Mouse (Mus musculus) hindbrain, embryonic 12.5 days (tissue): Measurements from ENCODE around the gene Serpinb6e. TPM values are rescaled to one million over a fixed set of nuclear protein-coding genes. Genes with fewer than 3 reads are reported as not detected.

Experiments
- ATAC-seq: fragments of 200-750 bp; cut with Nextera tagmentation; 2 replicates; pipeline ENCODE4 v1.8.0; 2017; ENCODE audit warnings: moderate TSS enrichment; ENCODE audit not compliant: low FRiP score
- H3K27ac ChIP-seq: fragments of 300-500 bp; sonication (generic); 2 replicates; pipeline ENCODE4 v1.5.1; 2016; ENCODE audit warnings: mild to moderate bottlenecking
- H3K27me3 ChIP-seq: fragments of 300-500 bp; sonication (generic); 2 replicates; pipeline ENCODE4 v1.6.1; 2016; ENCODE audit warnings: mild to moderate bottlenecking
- H3K36me3 ChIP-seq: fragments of 300-500 bp; sonication (generic); 2 replicates; pipeline ENCODE4 v1.6.1; 2016; ENCODE audit warnings: mild to moderate bottlenecking
- H3K4me1 ChIP-seq: fragments of 300-500 bp; sonication (generic); 2 replicates; pipeline ENCODE4 v1.6.1; 2016
- H3K4me2 ChIP-seq: fragments of 300-500 bp; sonication (generic); replicated peaks from 2 replicates; pipeline ENCODE4 v1.6.1; 2016; ENCODE audit warnings: mild to moderate bottlenecking
- H3K4me3 ChIP-seq: fragments of 300-500 bp; sonication (generic); 2 replicates; pipeline ENCODE4 v1.5.1; 2016; ENCODE audit warnings: mild to moderate bottlenecking
- H3K9ac ChIP-seq: fragments of 300-500 bp; sonication (generic); 2 replicates; pipeline ENCODE4 v1.6.1; 2016; ENCODE audit warnings: mild to moderate bottlenecking, moderate library complexity
- H3K9me3 ChIP-seq: fragments of 300-500 bp; sonication (generic); replicated peaks from 2 replicates; pipeline ENCODE4 v1.6.1; 2016; ENCODE audit warnings: mild to moderate bottlenecking
- WGBS: fragments of 180-500 bp; shearing (Covaris S2); methylation state at CpG from one replicate; pipeline ENCODE4 v1.1.7; 2016; 5-methylcytosine and 5-hydroxymethylcytosine counted together
- polyA plus RNA-seq: library from polyadenylated mRNA; unstranded; fragments of >200 nt; fragmentation: Nextera tagmentation; extraction: Ambion mirVana; gene quantifications from 2 replicates; pipeline ENCODE4 v1.2.1, GENCODE M21; 2016

Gene Serpinb6e
- not detected in 2 replicates for polyA plus RNA-seq

GRCm38 (mm10) chr13:33843308-33843707 lies at the start of gene Serpinb6e:
TSS of gene Serpinb6e (minus strand) at chr13:33843408.
- H3K4me2 ChIP-seq, result no peak within 1 kb of the TSS
- no peak for ATAC-seq
- H3K36me3 ChIP-seq, result no peaks in the 10 kb centered on the region
- no peak within 1 kb of the TSS for H3K27ac ChIP-seq
- H3K9me3 ChIP-seq, result no peaks in the 10 kb centered on the region
- WGBS, result 74% methylated on average over 1 of the region's 1 CpGs
- no peak within 1 kb of the TSS for H3K9ac ChIP-seq
- no peaks in the 10 kb centered on the region for H3K4me1 ChIP-seq
- no peaks in the 10 kb centered on the region for H3K27me3 ChIP-seq
- H3K4me3 ChIP-seq, result no peak within 1 kb of the TSS

GRCm38 (mm10) chr13:33830751-33831150 lies 12.5 kb downstream of the Serpinb6e start:
- H3K4me1 ChIP-seq, result no peaks in the 10 kb centered on the region
- no peaks in the 10 kb centered on the region for H3K36me3 ChIP-seq
- WGBS, result 88% methylated on average over 2 of the region's 2 CpGs
- H3K4me3 ChIP-seq, result no peak overlapping the region
- H3K27me3 ChIP-seq, result no peaks in the 10 kb centered on the region
- no peak overlapping the region for H3K27ac ChIP-seq
- ATAC-seq, result no peak
- H3K9me3 ChIP-seq, result peaks cover 13% of the 10 kb centered on the region; the same call in 1 of the 2 replicates
- no peak overlapping the region for H3K9ac ChIP-seq
- no peak overlapping the region for H3K4me2 ChIP-seq

- no peaks in the 10 kb centered on the region for H3K27me3 ChIP-seq
- no peak overlapping the region for H3K4me3 ChIP-seq
- H3K27ac ChIP-seq, result no peak overlapping the region
- no peak overlapping the region for H3K4me2 ChIP-seq
- no peaks in the 10 kb centered on the region for H3K36me3 ChIP-seq
- no peak for ATAC-seq
- H3K9me3 ChIP-seq, result peaks cover 6% of the 10 kb centered on the region; the same call in 1 of the 2 replicates
- H3K9ac ChIP-seq, result no peak overlapping the region
- no peaks in the 10 kb centered on the region for H3K4me1 ChIP-seq
Measured at GRCm38 (mm10) chr13:33823421-33823820, 19.8 kb downstream of the Serpinb6e start.

DNA sequence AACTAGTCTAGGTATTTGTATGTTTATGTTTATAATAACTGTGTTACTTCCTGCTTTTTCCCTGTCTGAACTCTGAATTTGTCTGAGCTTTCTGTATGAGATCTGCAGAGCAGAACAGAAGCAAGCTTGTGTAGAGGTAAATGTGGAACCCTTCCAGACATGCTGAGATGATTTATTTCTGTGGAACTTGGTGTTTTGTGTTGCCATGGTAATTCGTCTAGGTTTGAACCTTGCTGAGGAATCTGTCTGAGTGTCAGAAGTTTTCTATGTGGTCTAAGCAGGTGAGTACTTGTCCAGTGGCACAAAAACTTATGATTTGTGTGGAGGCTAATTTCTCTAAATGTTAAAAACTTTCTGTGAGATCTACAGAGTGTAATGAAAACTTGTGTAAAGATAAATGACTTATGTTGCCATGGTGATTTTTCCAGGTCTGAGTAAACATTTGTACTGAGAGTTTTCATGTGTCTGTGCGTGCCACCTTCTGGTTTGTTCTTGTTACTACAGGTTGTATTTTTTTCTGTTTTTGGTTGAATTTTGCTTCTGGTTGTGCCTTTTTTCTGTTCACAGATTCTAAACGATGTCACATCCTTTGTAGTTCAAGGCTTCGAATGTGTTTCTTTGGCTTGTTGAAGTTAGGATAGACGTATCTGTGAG lies 21.6 kb downstream of the Serpinb6e start:
- H3K4me3 ChIP-seq, result no peak overlapping the region
- no peaks in the 10 kb centered on the region for H3K4me1 ChIP-seq
- H3K9me3 ChIP-seq, result peaks cover 2% of the 10 kb centered on the region; the same call in 1 of the 2 replicates
- no peaks in the 10 kb centered on the region for H3K27me3 ChIP-seq
- no peak overlapping the region for H3K9ac ChIP-seq
- H3K36me3 ChIP-seq, result no peaks in the 10 kb centered on the region
- H3K27ac ChIP-seq, result no peak overlapping the region
- no peak overlapping the region for H3K4me2 ChIP-seq
- ATAC-seq, result no peak
- WGBS, result 85% methylated on average over 5 of the region's 5 CpGs

Other genes starting within 250 kb of the Serpinb6e start
- not detected in 2 replicates for gene Serpinb6d, start 182.0 kb downstream of the Serpinb6e start, polyA plus RNA-seq
- gene Serpinb6c, start 62.3 kb upstream of the Serpinb6e start, polyA plus RNA-seq, result 0.32 and 0.35 TPM in 2 replicates
- gene Nqo2, start 121.3 kb upstream of the Serpinb6e start, polyA plus RNA-seq, result 15.9 and 16.0 TPM in 2 replicates
- 11.3 and 12.9 TPM in 2 replicates for gene Ripk1, start 159.0 kb upstream of the Serpinb6e start, polyA plus RNA-seq
- gene Serpinb6a, start 159.4 kb upstream of the Serpinb6e start, polyA plus RNA-seq, result 43.0 and 44.2 TPM in 2 replicates
- 34.4 and 44.0 TPM in 2 replicates for gene Bphl, start 194.2 kb upstream of the Serpinb6e start, polyA plus RNA-seq
- gene Tubb2a, start 234.6 kb upstream of the Serpinb6e start, polyA plus RNA-seq, result 785 and 845 TPM in 2 replicates